ENCODE assay signal across 12 mouse cellular contexts in genomic region chr6:29232321-29232720, GRCm38 (mm10). TPM values are rescaled to one million over a fixed set of nuclear protein-coding genes. Genes with fewer than 3 reads are reported as not detected.
DNase-seq lines count a peak whose midpoint lies in the region; ATAC-seq lines count a peak whose summit lies in the region.
"Had no signal": no experiment of that assay in that cellular context is flagged by ENCODE, and none has a peak within 500 bp of the region (broad histone marks: within the 10 kb centered on the region; RNA-seq: fewer than 3 reads in every experiment).

No protein-coding gene starts in this region.

- DNase-seq in B cell, adult 2 months: peak; percentile 42 to 46
- peak; percentile 46 to 53 for DNase-seq in CD8-positive naive resting alpha-beta T cell, adult 2 months (ENCODE audit: low read depth in 2 of 2, low spot score in 2 of 2)
- peak; percentile 92 for DNase-seq in thymus, postnatal 0 days (ENCODE audit: low spot score)
- no peak for DNase-seq in adrenal gland, postnatal 14 days
- no peak for DNase-seq in yolk sac, embryonic 10.5 days (ENCODE audit: low spot score)
- no peak for DNase-seq in cerebellum, adult 8-10 months
- DNase-seq: heart, adult 11 months; heart, postnatal 10 days; kidney, adult 9 months; lung, postnatal 10 days had no signal

- peak; percentile 69 for ATAC-seq in megakaryocyte, adult 5-6 weeks (ENCODE audit: poor library complexity, severe bottlenecking)

RNA-seq across cellular contexts. Expression of gene Impdh1, which starts 16.2 kb away (rescaled TPM):
- 7.8 and 12.0 TPM in 2 replicates for total RNA-seq in megakaryocyte, adult 5-6 weeks (2015)
- total RNA-seq in megakaryocyte, adult 5-6 weeks (2017): 9.0 and 11.6 TPM in 2 replicates
- polyA plus RNA-seq in thymus, postnatal 0 days (2015; fragmentation: Nextera tagmentation; extraction: Ambion mirVana): 138 and 141 TPM in 2 replicates
- total RNA-seq in adrenal gland, postnatal 14 days (2021): 252 and 482 TPM in 2 replicates

RNA-seq across cellular contexts. Expression of gene Hilpda, which starts 40.0 kb away (rescaled TPM):
- 2.2 and 7.1 TPM in 2 replicates for total RNA-seq in megakaryocyte, adult 5-6 weeks (2015)
- total RNA-seq in megakaryocyte, adult 5-6 weeks (2017): 1.9 and 3.1 TPM in 2 replicates
- 55.2 and 59.9 TPM in 2 replicates for polyA plus RNA-seq in thymus, postnatal 0 days (2015; fragmentation: Nextera tagmentation; extraction: Ambion mirVana)
- 5.0 and 10.4 TPM in 2 replicates for total RNA-seq in adrenal gland, postnatal 14 days (2021)

RNA-seq across cellular contexts. Expression of gene Fam71f2, which starts 47.1 kb away (rescaled TPM):
- total RNA-seq in megakaryocyte, adult 5-6 weeks (2015): not detected in 2 replicates
- total RNA-seq in megakaryocyte, adult 5-6 weeks (2017): not detected in 2 replicates
- polyA plus RNA-seq in thymus, postnatal 0 days (2015; fragmentation: Nextera tagmentation; extraction: Ambion mirVana): 0.61 and 0.73 TPM in 2 replicates
- 0.41 TPM in 1 of 2 replicates, not detected in the other for total RNA-seq in adrenal gland, postnatal 14 days (2021)
- total RNA-seq: heart, postnatal 10 days had no signal

RNA-seq across cellular contexts. Expression of gene Prrt4, which starts 52.9 kb away (rescaled TPM):
- not detected in 2 replicates for total RNA-seq in megakaryocyte, adult 5-6 weeks (2015)
- not detected in 2 replicates for total RNA-seq in megakaryocyte, adult 5-6 weeks (2017)
- 0.05 and 0.09 TPM in 2 replicates for polyA plus RNA-seq in thymus, postnatal 0 days (2015; fragmentation: Nextera tagmentation; extraction: Ambion mirVana)
- total RNA-seq in adrenal gland, postnatal 14 days (2021): 4.9 and 5.1 TPM in 2 replicates
- total RNA-seq: monocyte, adult 5-6 weeks had no signal

Comparison
In these comparisons a context has a peak if more than half of its experiments do, and no peak if none do; other contexts are left out.
1. DNase-seq: peak in B cell, adult 2 months (2 of 2), CD8-positive naive resting alpha-beta T cell, adult 2 months (2 of 2) and thymus, postnatal 0 days (single experiment); none in adrenal gland, postnatal 14 days (single experiment), yolk sac, embryonic 10.5 days (single experiment) and cerebellum, adult 8-10 months (single experiment).
2. RNA of gene Impdh1, which starts 16.2 kb away (total RNA-seq): 252 to 482 TPM in adrenal gland, postnatal 14 days; 7.8 to 12.0 TPM in megakaryocyte, adult 5-6 weeks; every median in the first group is over 10 times any median in the second.